Mouse (Mus musculus): ENCODE measurements around the gene Eif4a3.
A peak's percentile ranks its signal among the peaks of the same experiment; 100 is the strongest.

Gene Eif4a3

GRCm38 (mm10) chr11:119299391-119300245 lies at the start of gene Eif4a3:
Gene Eif4a3 (minus strand): TSS chr11:119300089.
- peak; percentile 98 for DNase-seq (ENCODE audit: low read depth, low spot score)

- DNase-seq (ENCODE audit: low read depth, low spot score), result peak; percentile 27
These were observed 47.2 kb upstream of the Eif4a3 start for GRCm38 (mm10) chr11:119347125-119347524.

- DNase-seq (ENCODE audit: low read depth, low spot score), result no peak
These were observed 45.0 kb upstream of the Eif4a3 start for GRCm38 (mm10) chr11:119344865-119345264.

- DNase-seq (ENCODE audit: low read depth, low spot score), result no peak
These were observed 44.3 kb upstream of the Eif4a3 start for GRCm38 (mm10) chr11:119344178-119344577.

- peak; percentile 72 for DNase-seq (ENCODE audit: low read depth, low spot score)
These were observed 39.7 kb upstream of the Eif4a3 start for GRCm38 (mm10) chr11:119339637-119340036.

- DNase-seq (ENCODE audit: low read depth, low spot score), result no peak
These were observed 39.3 kb upstream of the Eif4a3 start for GRCm38 (mm10) chr11:119339179-119339578.

- DNase-seq (ENCODE audit: low read depth, low spot score), result no peak
These were observed 38.6 kb upstream of the Eif4a3 start for GRCm38 (mm10) chr11:119338271-119339059.

- peak; percentile 32 for DNase-seq (ENCODE audit: low read depth, low spot score)
These were observed 32.1 kb upstream of the Eif4a3 start for GRCm38 (mm10) chr11:119331970-119332369.

- no peak for DNase-seq (ENCODE audit: low read depth, low spot score)
These were observed 30.7 kb upstream of the Eif4a3 start for GRCm38 (mm10) chr11:119330592-119330991.

GRCm38 (mm10) chr11:119325068-119325467 lies 25.2 kb upstream of the Eif4a3 start:
- DNase-seq (ENCODE audit: low read depth, low spot score), result peak; percentile 27

GRCm38 (mm10) chr11:119322521-119322920 lies 22.6 kb upstream of the Eif4a3 start:
- no peak for DNase-seq (ENCODE audit: low read depth, low spot score)

- DNase-seq (ENCODE audit: low read depth, low spot score), result no peak
These were observed 16.8 kb upstream of the Eif4a3 start for GRCm38 (mm10) chr11:119316720-119317119.

- DNase-seq (ENCODE audit: low read depth, low spot score), result no peak
These were observed 14.5 kb upstream of the Eif4a3 start for GRCm38 (mm10) chr11:119314252-119314936.

GRCm38 (mm10) chr11:119310621-119311020 lies 10.7 kb upstream of the Eif4a3 start:
- no peak for DNase-seq (ENCODE audit: low read depth, low spot score)

- no peak for DNase-seq (ENCODE audit: low read depth, low spot score)
These were observed 8.0 kb upstream of the Eif4a3 start for GRCm38 (mm10) chr11:119307916-119308315.

GRCm38 (mm10) chr11:119307658-119307867 lies 7.7 kb upstream of the Eif4a3 start, which contains the start of gene Card14:
Gene Card14 (plus strand): TSS chr11:119307768.
- DNase-seq (ENCODE audit: low read depth, low spot score), result no peak

- no peak for DNase-seq (ENCODE audit: low read depth, low spot score)
These were observed 7.1 kb upstream of the Eif4a3 start for GRCm38 (mm10) chr11:119306762-119307657.

- peak; percentile 66 for DNase-seq (ENCODE audit: low read depth, low spot score)
These were observed 5.2 kb upstream of the Eif4a3 start for GRCm38 (mm10) chr11:119304904-119305712.

- no peak for DNase-seq (ENCODE audit: low read depth, low spot score)
These were observed 1.1 kb upstream of the Eif4a3 start for GRCm38 (mm10) chr11:119300986-119301385.

GRCm38 (mm10) chr11:119300246-119300935 lies 502 bp upstream of the Eif4a3 start:
- no peak for DNase-seq (ENCODE audit: low read depth, low spot score)
